Mouse (Mus musculus): Measurements from ENCODE around the gene Hist1h2ae.

The Hist1h2ae gene

DNA sequence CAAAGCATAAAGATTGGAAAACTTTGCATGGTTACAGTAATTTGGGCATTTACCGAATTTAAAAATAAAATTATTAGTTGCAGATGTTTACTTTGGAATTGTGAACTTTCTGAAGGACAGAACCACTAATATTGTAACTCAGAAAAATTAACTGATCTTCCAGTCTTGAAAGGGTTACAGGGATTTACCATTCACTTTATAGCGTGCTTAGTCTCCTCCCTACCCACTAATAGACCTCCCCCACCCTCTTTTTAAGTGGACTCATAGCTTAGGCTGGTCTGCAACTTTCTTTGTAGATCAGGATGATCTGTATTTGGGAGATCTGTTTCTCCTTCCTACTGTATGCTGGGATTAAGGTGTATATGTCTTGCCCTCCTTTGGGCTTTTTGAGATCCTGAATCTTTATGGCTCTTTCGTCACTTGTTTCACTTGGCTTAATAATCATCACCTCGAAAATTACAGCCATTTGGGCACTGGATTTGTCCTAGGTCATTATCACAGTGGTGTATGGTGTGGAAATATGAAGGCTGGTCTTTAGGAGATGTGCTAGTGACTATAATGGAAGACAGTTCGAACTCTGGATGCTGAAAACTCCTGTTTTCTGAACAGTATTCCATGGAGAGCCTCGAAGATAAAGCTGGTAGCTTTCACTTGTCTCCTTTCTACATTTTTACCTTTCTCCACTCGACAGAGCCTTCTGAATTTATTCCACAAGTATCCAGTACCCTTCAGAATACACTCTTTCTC lies 34.8 kb downstream of the Hist1h2ae start:
- DNase-seq: no peak

GRCm38 (mm10) chr13:23535137-23536075 lies 35.6 kb downstream of the Hist1h2ae start, which contains the start of gene Hist1h3g:
Hist1h3g (plus strand) TSS chr13:23535422.
- peak; percentile 93 for DNase-seq

DNA sequence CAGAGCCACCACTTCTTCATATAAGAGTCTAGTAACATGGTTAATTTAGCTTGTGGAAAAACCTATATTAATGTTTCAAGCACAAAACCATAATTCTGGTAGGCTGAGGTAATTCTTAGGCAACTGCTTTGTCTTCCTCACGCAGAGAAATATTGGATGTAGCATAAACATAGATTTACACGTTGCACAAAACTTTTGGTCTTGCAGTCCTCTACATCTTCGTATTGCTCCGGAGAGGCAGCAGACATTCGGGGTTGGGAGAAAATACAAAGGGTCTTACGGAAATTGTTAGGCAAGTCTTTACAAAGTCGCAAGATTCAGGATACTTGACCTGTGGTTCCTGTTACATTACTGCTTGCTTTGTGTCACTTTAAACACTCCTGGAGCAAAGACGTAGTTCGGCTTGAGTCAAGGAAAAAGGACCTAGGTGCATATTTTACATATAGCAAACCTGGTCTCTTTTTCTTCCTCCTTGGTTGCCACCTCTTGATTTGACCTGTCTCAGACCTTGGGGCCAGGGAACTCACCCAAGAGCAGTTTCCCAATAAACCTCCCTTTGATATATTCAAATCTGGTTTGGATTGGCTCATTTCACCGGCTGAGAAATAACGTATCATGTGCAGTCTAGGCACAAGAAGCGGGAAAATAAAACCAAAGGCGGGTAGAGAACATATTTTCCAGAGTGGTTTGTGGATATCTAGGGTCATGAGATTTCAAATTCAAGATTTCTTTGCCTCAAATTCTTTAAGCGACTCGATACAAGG lies 36.5 kb downstream of the Hist1h2ae start:
- no peak for DNase-seq

GRCm38 (mm10) chr13:23533560-23534367 lies 37.3 kb downstream of the Hist1h2ae start, which contains the start of gene Hist1h2af:
Hist1h2af (plus strand) TSS chr13:23533906.
- DNase-seq: peak; percentile 80

DNA sequence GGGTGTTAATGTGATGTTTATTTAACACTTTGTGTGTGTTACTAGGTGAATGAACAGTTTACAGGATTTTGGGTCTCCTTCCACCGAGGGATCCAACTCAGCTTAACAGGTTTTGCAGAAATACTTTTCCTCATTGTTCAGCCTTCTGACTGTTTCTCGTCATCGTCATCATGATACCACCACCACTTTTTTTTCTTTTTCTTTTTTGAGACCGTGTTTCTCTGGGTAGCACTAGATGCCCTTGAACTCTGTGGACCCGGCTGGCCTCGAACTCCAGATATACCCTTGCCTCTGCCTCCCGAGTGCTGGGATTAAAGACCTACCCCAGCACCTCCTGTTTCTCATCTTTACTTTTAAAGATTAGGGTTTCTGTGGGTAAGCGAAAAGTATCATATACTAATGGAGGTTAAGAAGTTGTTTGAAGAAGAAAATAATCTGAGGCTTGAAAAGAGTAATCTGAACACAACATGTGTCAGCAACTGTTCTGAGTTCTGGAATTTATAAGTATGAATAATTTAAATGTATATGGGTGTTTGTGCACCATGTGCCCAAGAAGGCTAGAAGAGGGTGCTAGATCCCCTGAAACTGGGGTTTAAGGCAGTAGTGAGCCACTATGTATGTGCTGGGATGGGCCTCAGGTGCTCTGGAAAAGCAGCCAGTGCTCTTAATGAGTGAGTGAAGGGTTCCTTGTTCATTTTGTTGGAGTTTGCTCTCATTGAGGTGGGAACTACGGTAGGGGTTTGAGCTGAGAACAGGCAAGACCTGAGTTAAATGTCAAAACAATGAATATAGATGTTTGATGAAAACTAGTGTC lies 38.6 kb downstream of the Hist1h2ae start:
- DNase-seq: no peak

DNA sequence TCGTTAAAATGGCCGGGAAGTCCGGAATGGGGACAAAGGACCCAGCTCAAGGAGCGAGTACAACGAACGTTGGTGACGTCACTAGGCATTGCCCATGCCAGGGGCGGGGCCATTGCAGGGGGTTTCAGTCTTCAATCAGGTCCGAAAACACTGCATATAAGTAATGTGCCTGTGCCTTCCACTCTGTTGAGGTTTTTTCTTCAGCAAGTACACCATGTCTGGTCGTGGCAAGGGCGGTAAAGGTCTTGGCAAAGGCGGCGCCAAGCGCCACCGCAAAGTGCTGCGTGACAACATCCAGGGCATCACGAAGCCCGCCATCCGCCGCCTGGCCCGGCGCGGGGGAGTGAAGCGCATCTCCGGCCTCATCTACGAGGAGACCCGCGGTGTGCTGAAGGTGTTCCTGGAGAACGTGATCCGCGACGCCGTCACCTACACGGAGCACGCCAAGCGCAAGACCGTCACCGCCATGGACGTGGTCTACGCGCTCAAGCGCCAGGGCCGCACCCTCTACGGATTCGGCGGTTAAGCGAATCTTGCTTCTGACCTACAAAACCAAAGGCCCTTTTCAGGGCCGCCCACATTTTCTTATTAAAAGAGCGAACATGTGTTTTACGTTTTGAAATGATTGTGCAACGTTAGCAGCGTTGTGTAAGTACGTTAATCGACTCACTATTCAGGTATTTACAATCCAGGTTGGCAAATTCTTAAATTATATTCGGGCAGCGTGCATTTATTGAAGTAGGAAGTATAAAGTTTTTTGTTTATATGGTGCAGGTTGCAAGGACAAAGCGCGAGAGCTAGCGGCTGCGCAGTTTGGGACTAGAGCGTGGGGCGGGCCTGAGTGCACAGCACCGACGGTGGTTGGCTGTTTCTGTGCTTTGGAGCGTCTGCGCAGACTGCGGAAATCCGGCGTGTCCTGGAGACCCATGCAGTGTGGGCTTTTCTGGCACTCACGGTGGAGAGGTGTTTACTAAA lies 39.8 kb downstream of the Hist1h2ae start, which contains the start of gene Hist1h4h:
Gene Hist1h4h (plus strand): TSS at position 150 of the 975 bp plus-strand sequence.
- DNase-seq: peak; percentile 99

GRCm38 (mm10) chr13:23530181-23530900 lies 40.7 kb downstream of the Hist1h2ae start:
- DNase-seq: peak; percentile 78

- DNase-seq: no peak
These were observed 41.4 kb downstream of the Hist1h2ae start for GRCm38 (mm10) chr13:23529480-23530165.

DNA sequence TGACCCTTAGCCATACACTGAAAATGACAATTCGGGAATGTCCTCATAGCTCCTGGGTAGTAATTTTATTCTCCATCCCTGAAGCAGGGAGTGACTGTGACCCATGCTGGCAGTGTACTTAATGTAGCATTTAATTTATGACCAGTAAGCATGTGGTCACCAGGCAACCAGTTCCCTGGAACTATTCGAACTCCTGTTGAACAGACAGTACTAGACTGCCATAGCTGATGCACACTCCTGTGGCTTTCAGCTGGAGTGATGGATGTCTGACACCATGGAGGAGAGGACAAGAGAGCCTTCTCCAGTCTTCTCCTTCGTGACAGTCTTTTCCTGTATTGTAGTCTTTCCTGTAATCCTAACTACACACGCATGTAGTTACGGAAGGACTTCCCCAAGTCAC lies 42.0 kb downstream of the Hist1h2ae start:
- DNase-seq: no peak

GRCm38 (mm10) chr13:23526312-23526711 lies 44.7 kb downstream of the Hist1h2ae start:
- DNase-seq: peak; percentile 94

DNA sequence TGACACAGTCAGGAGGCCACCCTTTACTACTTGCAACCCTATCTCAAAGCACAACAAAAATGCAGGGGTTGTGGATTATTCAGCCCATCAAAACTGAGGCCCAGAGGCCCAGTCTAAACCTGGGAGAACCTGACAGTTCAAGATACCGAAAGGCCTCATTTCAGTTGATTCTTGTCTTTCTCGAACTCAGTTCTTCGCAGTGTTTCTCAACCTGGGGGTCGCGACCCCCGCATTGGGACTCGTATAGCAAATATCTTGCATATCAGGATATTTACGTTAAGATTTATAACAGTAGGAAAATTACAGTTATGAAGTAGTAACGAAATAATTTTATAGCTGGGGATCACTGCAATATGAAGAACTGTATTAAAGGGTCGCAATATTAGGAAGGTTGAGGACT lies 45.1 kb downstream of the Hist1h2ae start:
- no peak for DNase-seq

GRCm38 (mm10) chr13:23524654-23525053 lies 46.4 kb downstream of the Hist1h2ae start:
- DNase-seq: peak; percentile 84

- DNase-seq: no peak
These were observed 47.0 kb downstream of the Hist1h2ae start for GRCm38 (mm10) chr13:23523976-23524375.

DNA sequence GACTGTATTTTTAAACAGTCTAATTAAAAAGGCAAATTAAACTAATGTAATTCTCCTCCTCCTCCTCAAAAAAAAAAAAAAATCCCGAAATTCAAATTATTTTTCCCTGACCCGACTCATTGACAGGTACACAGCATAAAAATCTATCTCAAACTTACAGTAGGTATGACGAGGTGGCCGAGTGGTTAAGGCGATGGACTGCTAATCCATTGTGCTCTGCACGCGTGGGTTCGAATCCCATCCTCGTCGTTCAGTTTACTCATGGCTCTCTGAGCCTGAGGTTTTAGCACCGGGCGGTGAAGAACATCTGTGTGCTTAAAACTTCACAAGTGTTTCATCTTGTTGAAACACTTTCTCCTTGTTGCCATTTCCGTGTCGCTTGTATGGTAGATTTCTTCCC lies 49.3 kb downstream of the Hist1h2ae start:
- peak; percentile 84 for DNase-seq

Measured in lung, postnatal 10 days (tissue).